Mouse (Mus musculus): ENCODE measurements around the gene Fam163a.
"Not testable (repeated sequence)": the region's sequence is repeated elsewhere in the genome, so short reads cannot be mapped to it uniquely, and the experiment has no call there.

Gene Fam163a

GRCm38 (mm10) chr1:156077655-156078054 lies 127.2 kb downstream of the Fam163a start:
- DNase-seq (ENCODE audit: low spot score in 2 of 2) = no peak

GRCm38 (mm10) chr1:156076474-156076873 lies 128.4 kb downstream of the Fam163a start:
- no peak for DNase-seq (ENCODE audit: low spot score in 2 of 2)

- no peak for DNase-seq (ENCODE audit: low spot score in 2 of 2)
These were observed 130.3 kb downstream of the Fam163a start for GRCm38 (mm10) chr1:156074575-156074974.

GRCm38 (mm10) chr1:156073169-156073821 lies 131.5 kb downstream of the Fam163a start:
- no peak for DNase-seq (ENCODE audit: low spot score in 2 of 2)

GRCm38 (mm10) chr1:156070106-156070505 lies 134.7 kb downstream of the Fam163a start:
- no peak for DNase-seq (ENCODE audit: low spot score in 2 of 2)

GRCm38 (mm10) chr1:156066133-156066532 lies 138.7 kb downstream of the Fam163a start:
- no peak for DNase-seq (ENCODE audit: low spot score in 2 of 2)

- no peak for DNase-seq (ENCODE audit: low spot score in 2 of 2)
These were observed 142.6 kb downstream of the Fam163a start for GRCm38 (mm10) chr1:156062193-156062592.

- DNase-seq (ENCODE audit: low spot score in 2 of 2) = no peak
These were observed 146.6 kb downstream of the Fam163a start for GRCm38 (mm10) chr1:156058207-156058606.

- DNase-seq (ENCODE audit: low spot score in 2 of 2) = no peak
These were observed 158.1 kb downstream of the Fam163a start for GRCm38 (mm10) chr1:156046688-156047087.

- DNase-seq (ENCODE audit: low spot score in 2 of 2) = no peak
These were observed 160.6 kb downstream of the Fam163a start for GRCm38 (mm10) chr1:156044211-156044611.

GRCm38 (mm10) chr1:156043027-156043426 lies 161.8 kb downstream of the Fam163a start:
- peak; percentile 48 to 54 for DNase-seq (ENCODE audit: low spot score in 2 of 2)

GRCm38 (mm10) chr1:156042481-156042880 lies 162.3 kb downstream of the Fam163a start:
- no peak for DNase-seq (ENCODE audit: low spot score in 2 of 2)

- DNase-seq (ENCODE audit: low spot score in 2 of 2) = no peak
These were observed 163.2 kb downstream of the Fam163a start for GRCm38 (mm10) chr1:156041451-156042241.

GRCm38 (mm10) chr1:156040731-156041401 lies 164.0 kb downstream of the Fam163a start:
- DNase-seq (ENCODE audit: low spot score in 2 of 2) = peak; percentile 90 to 91

GRCm38 (mm10) chr1:156039989-156040388 lies 164.8 kb downstream of the Fam163a start:
- DNase-seq (ENCODE audit: low spot score in 2 of 2) = not testable (repeated sequence)

GRCm38 (mm10) chr1:156037144-156037583 lies 167.7 kb downstream of the Fam163a start:
- no peak for DNase-seq (ENCODE audit: low spot score in 2 of 2)

GRCm38 (mm10) chr1:156035930-156036737 lies 168.7 kb downstream of the Fam163a start, which contains the start of gene Tor1aip1:
Gene Tor1aip1 (minus strand): TSS chr1:156036480.
- peak; percentile 97 to 98 for DNase-seq (ENCODE audit: low spot score in 2 of 2)

GRCm38 (mm10) chr1:156035269-156035929 lies 169.4 kb downstream of the Fam163a start, which contains the start of gene Tor1aip2:
Gene Tor1aip2 (plus strand): TSS chr1:156035403.
- DNase-seq (ENCODE audit: low spot score in 2 of 2) = peak; percentile 65 to 80

- DNase-seq (ENCODE audit: low spot score in 2 of 2) = no peak
These were observed 170.2 kb downstream of the Fam163a start for GRCm38 (mm10) chr1:156034661-156035060.

GRCm38 (mm10) chr1:156033921-156034320 lies 170.9 kb downstream of the Fam163a start:
- DNase-seq (ENCODE audit: low spot score in 2 of 2) = no peak

All from right cerebral cortex, adult 2 months (tissue).